Mouse (Mus musculus) layer of hippocampus, postnatal 10 days (tissue): ENCODE data around the gene Zfp784. TPM values are rescaled to one million over a fixed set of nuclear protein-coding genes. Genes with fewer than 3 reads are reported as not detected.
"Not testable (repeated sequence)": the region's sequence is repeated elsewhere in the genome, so short reads cannot be mapped to it uniquely, and the experiment has no call there.

Experiments
- DNase-seq, 2 experiments: peaks; one replicate each; pipeline ENCODE4 v3.0.0; 2021; ENCODE audit warnings: low spot score in 2 of 2
- total RNA-seq, 2 experiments: library from RNA; stranded (reverse); gene quantifications; 2 replicates each; pipeline ENCODE4 v1.2.3; 2021

The Zfp784 gene
- total RNA-seq, 2 experiments from 2014 or later, result 5.4 to 5.8 TPM

DNA sequence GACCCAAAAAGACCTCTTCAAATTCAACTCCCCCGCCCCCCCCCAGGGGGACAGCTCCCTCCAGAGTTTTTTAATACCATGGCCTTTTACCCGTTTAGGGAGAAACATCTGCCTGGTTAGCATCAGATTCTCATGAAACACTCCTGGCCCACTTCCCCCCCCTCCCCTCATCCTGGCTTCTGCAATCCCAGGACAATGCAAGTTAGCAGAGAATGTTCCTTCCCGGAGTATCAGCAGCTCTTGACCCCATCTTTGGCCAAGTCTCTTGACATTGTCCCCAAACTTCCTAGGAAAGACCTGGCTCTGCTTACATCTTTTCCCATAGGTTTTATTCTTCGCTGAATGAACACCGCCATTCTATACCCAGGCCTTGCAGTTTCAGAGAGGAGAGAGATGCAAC, 17.0 kb downstream of the Zfp784 start:
- no peak for DNase-seq

DNA sequence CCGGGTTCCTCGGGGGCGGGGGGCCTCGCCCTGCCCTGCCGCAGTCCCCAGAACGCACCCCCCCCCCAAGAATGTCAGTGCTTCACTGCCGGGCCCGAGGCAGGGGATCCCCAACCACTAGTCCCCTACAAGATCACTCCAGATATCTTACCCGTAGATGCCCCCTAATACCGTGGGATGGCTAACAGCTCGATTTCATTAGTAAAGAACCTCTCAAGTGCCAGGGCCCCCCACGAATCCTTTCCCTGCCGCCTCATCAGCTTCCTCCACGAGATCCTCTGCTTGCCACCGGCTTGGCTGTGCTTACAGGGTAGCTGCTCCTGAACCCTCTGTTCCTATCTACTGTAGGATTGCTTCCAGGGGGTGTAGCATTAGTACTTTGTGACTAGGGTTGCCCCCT, 17.6 kb downstream of the Zfp784 start:
- DNase-seq, result no peak

DNA sequence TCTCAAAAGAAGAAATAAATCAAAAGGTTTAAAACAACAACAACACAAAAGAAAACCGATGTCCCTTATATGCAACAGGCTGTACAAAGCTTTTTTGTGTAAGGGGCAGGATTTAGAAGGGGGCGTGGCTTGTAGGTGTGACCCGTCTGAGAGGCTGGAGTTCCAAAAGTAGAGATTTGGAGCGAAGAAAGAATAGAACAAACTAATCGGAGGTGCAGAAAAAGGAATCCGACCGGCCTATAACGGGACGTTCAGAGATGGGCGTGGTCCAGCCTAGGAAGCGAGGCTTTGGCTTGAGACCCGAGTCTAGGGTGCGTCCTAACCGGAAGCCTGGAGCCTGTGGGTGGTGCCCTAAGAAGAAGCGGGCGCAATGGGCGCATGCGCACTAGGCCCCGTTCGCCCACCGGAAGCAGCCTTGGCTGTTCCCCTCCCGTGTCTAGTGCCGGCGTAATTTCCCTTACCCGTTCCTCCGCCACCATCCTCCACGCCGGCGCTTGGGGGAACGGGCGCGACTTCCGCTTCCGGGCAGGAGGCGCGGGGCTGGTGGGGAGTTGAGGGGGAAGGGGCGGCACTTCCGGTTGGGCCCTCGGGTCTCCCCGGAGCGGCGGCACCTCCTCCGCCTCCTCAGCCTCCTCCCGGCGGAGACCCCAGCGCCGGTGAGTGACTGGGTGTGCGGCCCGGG, 18.1 kb downstream of the Zfp784 start, which contains the start of the genes Zfp865 and Ccdc106:
Gene Zfp865, plus strand, starts transcription at position 377 of the 682 bp plus-strand sequence.
Gene Ccdc106, plus strand, starts transcription at position 554 of the 682 bp plus-strand sequence.
- DNase-seq, result peak; percentile 98 to 99

GRCm38 (mm10) chr7:5019576-5019975, 18.7 kb downstream of the Zfp784 start:
- not testable (repeated sequence) for DNase-seq

DNA sequence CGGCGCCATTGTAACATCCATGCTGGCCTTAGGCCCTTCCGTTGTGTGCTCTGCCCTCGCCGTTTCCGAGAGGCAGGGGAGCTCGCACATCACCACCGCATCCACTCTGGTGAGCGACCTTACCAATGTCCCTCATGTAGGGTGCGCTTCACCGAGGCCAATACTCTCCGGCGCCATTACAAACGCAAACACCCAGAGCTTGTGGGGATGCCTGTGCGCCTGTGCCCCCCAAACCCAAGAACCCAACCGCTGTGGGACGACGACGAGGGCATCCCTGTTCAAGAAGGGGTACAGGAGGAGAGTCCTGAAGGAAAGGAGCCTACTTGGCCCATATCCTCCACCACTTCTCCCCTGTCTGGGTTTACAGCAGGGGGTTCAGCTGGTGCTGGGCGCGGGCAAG, 20.3 kb downstream of the Zfp784 start:
- DNase-seq, result no peak

DNA sequence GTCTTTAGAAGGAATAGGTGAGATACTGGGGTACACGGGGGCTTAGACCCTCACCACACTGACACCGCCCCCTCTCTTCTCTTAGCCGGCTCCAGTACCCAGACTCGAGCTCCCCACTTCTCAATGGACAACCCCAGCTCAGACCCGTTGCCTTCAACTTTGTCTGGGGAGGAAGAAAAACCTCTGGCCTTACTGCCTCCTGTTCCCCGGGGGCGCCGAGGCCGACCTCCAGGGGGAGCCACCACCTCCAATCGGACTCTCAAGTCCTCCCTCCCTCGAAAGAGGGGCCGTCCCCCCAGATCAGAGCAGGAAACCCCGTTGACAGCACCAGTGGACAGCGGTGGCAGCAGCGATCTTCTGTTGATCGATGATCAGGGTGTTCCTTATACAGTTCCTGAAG, 20.9 kb downstream of the Zfp784 start:
- DNase-seq, result no peak

DNA sequence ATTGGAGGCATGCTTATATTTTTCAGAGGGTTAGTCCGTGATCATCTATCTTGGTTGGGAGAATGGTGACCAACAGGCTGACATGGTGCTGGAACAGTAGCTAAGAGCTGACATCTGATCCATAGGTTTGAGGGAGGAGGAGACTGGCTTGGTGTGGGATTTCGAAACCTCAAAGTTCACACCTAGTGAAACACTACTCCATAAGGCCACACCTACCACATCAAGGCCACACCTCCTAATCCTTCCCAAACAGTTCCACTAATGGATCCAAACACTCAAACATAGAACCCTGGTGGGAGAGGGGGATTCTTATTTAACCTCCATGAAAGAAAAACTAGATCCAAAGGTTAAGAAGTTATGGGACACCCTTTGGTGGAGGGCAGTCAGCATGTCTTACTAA, 21.3 kb downstream of the Zfp784 start:
- no peak for DNase-seq

DNA sequence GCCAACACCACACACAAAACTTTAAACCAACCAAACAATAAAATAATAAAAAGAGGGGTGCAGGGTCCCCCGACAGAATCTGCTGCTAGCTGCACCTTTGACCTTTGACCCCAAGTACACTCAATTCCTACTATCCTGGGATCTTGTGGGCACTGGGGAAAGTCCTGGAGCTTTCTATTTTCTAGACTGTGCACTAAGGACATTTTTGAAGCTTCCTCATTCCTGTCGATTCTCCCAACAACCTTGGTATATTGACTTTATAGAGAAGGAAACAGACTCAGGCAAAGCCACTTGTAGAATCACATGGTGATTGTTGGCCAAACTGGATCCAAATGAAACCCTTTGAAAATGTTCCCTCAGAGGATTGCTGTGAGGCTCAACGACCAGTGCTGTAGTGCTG, 22.2 kb downstream of the Zfp784 start:
- no peak for DNase-seq

DNA sequence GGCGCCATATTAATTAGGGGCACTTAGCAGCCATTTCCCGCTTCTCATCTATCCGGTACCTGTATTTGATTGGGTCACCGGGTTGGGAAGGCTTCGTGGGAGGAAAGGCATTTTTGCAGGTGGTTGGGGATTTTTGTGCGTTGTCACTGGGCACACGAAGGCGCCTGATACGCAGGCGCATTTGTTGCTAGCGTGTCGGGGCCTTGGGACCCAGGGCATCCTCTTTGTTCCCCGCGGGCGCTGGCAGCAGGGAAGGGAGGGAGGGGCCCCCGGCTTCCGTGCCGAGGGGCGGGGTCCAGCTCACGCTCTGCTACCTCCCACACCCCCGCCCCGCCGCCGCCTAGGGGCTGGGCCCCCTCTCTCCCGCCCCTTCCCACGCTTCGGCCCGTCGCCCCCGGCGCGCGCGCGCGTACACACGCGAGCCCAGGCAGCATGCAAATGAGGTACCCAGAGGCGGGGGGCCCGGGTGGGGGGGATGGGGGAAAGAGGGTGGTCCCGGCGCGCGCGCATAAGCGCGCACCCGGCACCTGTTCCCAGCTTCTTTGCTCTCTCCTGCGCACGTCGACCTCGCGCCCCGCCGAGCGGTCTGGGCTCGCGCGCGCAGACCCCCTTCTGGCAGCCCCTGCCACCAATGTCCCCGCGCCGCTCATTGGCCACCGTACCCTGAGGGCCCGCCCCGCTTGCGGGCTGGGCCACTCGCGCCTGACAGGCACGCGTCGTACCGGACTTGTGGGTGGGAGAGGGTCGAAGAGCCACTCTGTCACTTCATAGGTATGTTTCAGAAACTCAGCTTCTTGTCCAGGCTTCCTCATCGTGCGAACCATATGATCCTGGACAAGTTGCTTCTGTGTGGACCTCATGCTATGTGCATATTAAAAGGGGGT, 22.9 kb downstream of the Zfp784 start, which contains the start of gene Gm44973:
Gene Gm44973, plus strand, starts transcription at position 379 of the 884 bp plus-strand sequence.
- DNase-seq, result peak; percentile 89 to 94

GRCm38 (mm10) chr7:5014251-5015117, 23.8 kb downstream of the Zfp784 start, which contains the start of the genes Zfp524 and Fiz1:
Zfp524 (plus strand) TSS chr7:5014415.
Fiz1 (minus strand) TSS chr7:5014697.
- DNase-seq, result peak; percentile 96 to 98

DNA sequence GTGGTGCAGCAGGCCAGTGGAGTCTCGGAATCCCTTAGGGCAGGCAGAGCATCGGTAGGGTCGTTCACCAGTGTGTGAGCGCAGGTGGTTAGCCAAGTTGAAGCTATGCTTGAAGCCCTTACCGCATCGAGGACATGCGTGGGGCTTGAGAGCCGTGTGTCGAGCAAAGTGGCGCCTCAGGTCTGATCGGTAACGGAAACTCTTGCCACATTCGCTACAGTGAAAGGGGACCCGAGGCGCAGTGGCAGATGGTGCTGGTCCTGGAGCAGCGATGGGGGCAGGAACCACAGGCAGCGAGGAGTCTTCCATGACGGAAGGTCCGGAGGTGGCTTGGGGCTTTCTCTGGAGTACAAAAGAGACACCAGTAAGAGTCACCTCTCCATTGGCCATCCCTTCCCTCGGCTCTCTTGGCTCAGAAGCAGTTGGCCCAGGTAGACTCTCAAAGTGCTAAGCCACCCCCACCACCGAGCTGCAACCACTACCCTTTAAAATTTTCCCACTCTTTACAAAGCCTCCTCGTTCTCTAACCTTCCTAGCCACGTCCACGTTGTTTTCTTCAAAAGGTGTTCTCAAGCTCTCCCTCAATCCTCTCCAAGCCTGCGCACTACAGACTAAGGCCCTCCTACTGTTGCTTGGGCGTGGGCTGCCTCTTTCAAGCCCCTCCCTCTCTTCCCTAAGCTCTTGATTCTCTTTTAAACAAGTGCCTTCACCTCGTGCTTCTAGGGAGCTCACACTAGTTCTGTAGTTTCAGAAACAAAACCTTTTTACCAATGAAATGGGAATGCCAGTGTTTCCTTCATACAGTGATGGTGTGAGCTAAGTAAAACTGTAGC, 25.3 kb downstream of the Zfp784 start:
- no peak for DNase-seq

DNA sequence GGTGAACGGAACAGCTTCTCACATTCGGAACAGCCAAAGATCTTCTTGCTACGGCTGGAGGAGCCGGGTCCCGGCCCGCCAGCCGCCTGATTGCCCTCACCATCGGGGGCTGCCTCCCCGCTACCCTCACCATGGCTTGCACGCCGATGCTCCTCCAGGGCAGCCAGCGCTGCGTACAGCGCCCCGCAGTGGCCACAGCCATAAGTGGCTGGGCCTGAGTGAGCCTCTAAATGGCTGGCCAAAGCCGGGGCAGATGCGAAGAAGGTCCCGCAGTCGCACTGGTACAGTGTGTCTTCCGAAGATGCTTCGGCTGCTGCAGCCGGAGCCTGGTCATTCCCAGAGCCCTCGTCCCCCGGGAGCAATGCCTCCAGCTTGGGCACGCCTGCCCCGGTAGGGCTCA, 30.0 kb downstream of the Zfp784 start:
- DNase-seq, result no peak

GRCm38 (mm10) chr7:5002876-5003275, 35.4 kb downstream of the Zfp784 start:
- DNase-seq, result not testable (repeated sequence)

- no peak for DNase-seq
These were observed 38.4 kb downstream of the Zfp784 start for GRCm38 (mm10) chr7:4999876-5000275.

DNA sequence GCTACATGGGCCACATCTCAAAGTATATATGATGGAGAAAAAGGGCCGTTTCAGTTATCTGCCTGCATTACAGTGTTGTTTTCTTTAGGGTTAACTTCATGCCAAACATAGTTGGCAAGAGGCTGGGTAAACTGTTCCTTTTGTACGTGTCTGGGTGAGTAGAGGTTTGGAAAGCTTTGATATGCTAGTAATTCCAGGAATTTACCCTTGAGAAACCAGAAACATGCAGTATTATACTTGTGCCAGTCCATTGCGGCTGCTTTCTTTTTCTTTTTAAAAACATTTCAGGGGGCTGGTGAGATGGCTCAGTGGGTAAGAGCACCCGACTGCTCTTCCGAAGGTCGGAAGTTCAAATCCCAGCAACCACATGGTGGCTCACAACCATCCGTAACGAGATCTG, 41.3 kb downstream of the Zfp784 start:
- DNase-seq, result no peak

DNA sequence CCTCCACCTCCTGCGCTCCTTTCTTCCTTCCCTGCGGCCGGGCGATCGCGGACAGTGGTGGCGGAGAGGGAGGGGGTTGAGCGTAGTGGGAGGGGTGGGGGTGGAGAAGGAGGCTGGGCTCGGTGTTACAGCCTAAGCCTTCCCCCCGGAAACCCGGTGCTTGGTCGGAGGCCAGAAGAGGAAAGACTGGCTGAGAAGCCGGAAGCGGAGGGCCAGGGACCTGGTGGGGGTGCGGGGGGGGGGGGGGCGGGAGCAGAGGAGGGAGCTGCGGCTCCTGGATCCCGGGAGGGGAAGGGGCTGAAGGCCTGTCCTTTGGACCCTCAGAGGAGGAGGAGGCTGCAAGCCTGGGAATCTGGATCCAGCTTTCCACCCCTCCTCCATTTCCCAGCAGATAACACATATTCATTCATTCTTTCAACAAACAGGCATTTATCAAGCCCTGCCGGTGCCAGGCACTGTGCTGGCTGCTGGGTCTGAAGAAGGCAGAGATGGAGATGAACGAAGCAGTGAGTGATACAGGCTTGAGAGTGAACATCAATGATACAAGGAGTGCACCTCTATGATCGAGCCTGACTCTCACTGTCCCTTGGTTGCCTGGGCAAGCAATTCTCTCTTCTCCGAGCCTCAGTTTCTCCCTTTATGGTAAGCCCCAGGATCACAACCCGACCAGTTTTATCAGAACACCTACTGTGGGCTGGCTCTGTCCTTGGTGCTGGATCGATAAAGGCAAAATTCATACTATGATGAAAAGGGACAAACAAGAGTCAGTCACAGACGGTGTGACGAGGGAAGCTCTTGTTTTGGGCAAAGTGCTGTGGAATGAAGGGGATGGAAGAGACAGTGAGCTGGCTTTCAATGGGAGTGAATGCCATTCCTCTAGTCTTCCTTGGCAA, 42.0 kb downstream of the Zfp784 start, which contains the start of gene Zfp579:
Gene Zfp579, minus strand, starts transcription at position 156 of the 893 bp plus-strand sequence.
- DNase-seq, result peak; percentile 99

- DNase-seq, result no peak
These were observed 42.8 kb downstream of the Zfp784 start for GRCm38 (mm10) chr7:4995268-4996002.
